ENCODE assay signal across 17 mouse cellular contexts in the genomic region with DNA sequence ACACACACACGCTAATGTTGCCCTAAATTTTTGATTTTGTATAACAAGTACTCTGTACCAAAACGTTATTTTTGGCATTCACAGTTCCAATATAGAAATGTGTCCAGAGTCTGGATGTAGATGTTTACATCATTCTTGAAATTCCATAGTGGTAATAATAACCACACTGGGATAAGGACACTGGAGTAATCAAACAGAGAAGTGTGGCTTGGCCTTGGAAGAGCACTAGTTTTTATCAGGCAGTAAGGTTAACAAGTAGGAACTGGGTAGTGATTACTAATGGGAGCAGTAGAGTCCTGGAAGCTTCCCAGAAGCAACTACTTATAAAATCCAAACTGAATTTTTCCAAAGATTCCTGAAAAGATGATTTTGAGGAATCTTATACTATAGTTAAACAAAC.
"Had no signal": no experiment of that assay in that cellular context is flagged by ENCODE, and none has a peak within 500 bp of the region (broad histone marks: within the 10 kb centered on the region; RNA-seq: fewer than 3 reads in every experiment).

No protein-coding gene starts in this region.

- DNase-seq: kidney, adult 8-10 months; kidney, postnatal 14 days; kidney, postnatal 4 days; left cerebral cortex, postnatal 4 days; liver, postnatal 0 days; lung, postnatal 14 days; midbrain, embryonic 14.5 days; thymus, adult 18-20 months; thymus, postnatal 14 days; thymus, postnatal 4 days had no signal

- ATAC-seq: liver, postnatal 0 days had no signal

- H3K4me3 ChIP-seq: kidney, embryonic 15.5 days; limb, embryonic 12.5 days; limb, embryonic 15.5 days; lung, embryonic 15.5 days had no signal

- H3K4me2 ChIP-seq: kidney, embryonic 15.5 days; limb, embryonic 12.5 days; limb, embryonic 15.5 days; liver, embryonic 11.5 days; lung, embryonic 15.5 days; midbrain, embryonic 11.5 days had no signal

- H3K9me3 ChIP-seq: kidney, embryonic 15.5 days; limb, embryonic 12.5 days; limb, embryonic 15.5 days; lung, embryonic 15.5 days had no signal

- H3K27ac ChIP-seq: kidney, embryonic 15.5 days; limb, embryonic 12.5 days; limb, embryonic 15.5 days; liver, embryonic 14.5 days; lung, embryonic 15.5 days had no signal

- H3K27me3 ChIP-seq: kidney, embryonic 15.5 days; limb, embryonic 12.5 days; limb, embryonic 15.5 days; lung, embryonic 15.5 days had no signal

- H3K36me3 ChIP-seq: kidney, embryonic 15.5 days; limb, embryonic 12.5 days; limb, embryonic 15.5 days; lung, embryonic 15.5 days had no signal

- H3K9ac ChIP-seq: kidney, embryonic 15.5 days; limb, embryonic 12.5 days; limb, embryonic 15.5 days; liver, embryonic 14.5 days; liver, postnatal 0 days; lung, embryonic 15.5 days had no signal
